Mouse (Mus musculus) liver, embryonic 12.5 days (tissue): Measurements from ENCODE around the gene Patl2. TPM values are rescaled to one million over a fixed set of nuclear protein-coding genes. Genes with fewer than 3 reads are reported as not detected.
A peak's percentile ranks its signal among the peaks of the same experiment; 100 is the strongest.

Experiments used
- ATAC-seq: fragments of 200-750 bp; cut with Nextera tagmentation; 2 replicates; pipeline ENCODE4 v1.8.0; 2017; ENCODE audit warnings: moderate number of reproducible peaks, mild to moderate bottlenecking, moderate library complexity
- H3K27ac ChIP-seq: fragments of 300-500 bp; sonication (generic); 2 replicates; pipeline ENCODE4 v1.5.1; 2016; ENCODE audit warnings: mild to moderate bottlenecking
- H3K27me3 ChIP-seq: fragments of 300-500 bp; sonication (generic); replicated peaks from 2 replicates; pipeline ENCODE4 v1.6.1; 2016; ENCODE audit warnings: mild to moderate bottlenecking, moderate library complexity
- H3K36me3 ChIP-seq: fragments of 300-500 bp; sonication (generic); 2 replicates; pipeline ENCODE4 v1.6.1; 2016; ENCODE audit warnings: mild to moderate bottlenecking, moderate library complexity
- H3K4me1 ChIP-seq: fragments of 300-500 bp; sonication (generic); 2 replicates; pipeline ENCODE4 v1.6.1; 2016
- H3K4me2 ChIP-seq: fragments of 300-500 bp; sonication (generic); 2 replicates; pipeline ENCODE4 v1.6.1; 2016; ENCODE audit warnings: mild to moderate bottlenecking, moderate library complexity
- H3K4me3 ChIP-seq: fragments of 300-500 bp; sonication (generic); 2 replicates; pipeline ENCODE4 v1.5.1; 2016; ENCODE audit warnings: mild to moderate bottlenecking, moderate library complexity
- H3K9ac ChIP-seq: fragments of 300-500 bp; sonication (generic); 2 replicates; pipeline ENCODE4 v1.6.1; 2016; ENCODE audit warnings: mild to moderate bottlenecking, moderate library complexity
- H3K9me3 ChIP-seq: fragments of 300-500 bp; sonication (generic); replicated peaks from 2 replicates; pipeline ENCODE4 v1.6.1; 2016; ENCODE audit warnings: mild to moderate bottlenecking, moderate library complexity
- WGBS: fragments of 180-500 bp; shearing (Covaris S2); methylation state at CpG from one replicate; pipeline ENCODE4 v1.1.7; 2016; ENCODE audit not compliant: insufficient replicate concordance; 5-methylcytosine and 5-hydroxymethylcytosine counted together
- polyA plus RNA-seq: library from polyadenylated mRNA; unstranded; fragments of >200 nt; fragmentation: Nextera tagmentation; extraction: Ambion mirVana; gene quantifications from 2 replicates; pipeline ENCODE4 v1.2.1, GENCODE M21; 2016

Gene Patl2
- polyA plus RNA-seq, 1 experiment from 2014 or later, result 0.05 TPM

DNA sequence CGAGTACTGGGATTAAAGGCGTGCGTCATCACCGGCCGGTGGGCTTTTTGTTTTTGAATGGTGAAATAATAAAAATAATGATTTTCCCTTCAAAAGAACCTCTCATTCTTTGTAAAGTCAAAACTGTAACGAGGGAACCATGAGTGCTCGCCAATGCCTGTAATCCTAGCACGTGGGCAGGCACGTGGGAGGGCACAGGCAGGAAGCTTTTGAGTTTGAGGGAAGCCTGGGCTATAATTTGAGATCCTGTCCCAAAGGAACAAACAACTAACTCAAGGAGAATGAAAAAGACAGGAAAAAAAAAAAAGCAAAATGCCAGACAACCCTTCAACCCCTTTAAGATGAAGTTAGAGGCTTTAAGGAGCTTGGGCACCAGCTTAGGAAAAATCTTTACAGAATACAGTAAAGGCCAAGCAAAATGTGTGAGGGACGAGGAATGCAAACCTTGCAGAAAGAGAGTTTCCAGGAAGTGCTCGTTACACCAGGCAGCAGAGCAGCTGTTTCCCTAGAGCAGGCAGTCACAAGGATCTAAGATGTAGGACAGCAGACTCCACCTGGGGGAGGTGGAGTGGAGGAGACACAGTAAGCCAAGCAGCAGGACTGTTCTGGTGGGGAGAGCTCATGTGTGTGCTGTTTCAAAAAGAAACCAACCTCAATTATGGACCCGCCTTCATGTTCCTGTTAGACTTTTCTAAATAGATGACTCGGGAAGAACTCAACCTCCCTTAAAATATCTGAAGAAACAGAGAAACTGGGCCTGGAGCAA, 22.4 kb downstream of the Patl2 start:
- ATAC-seq, result no peak
- Histone ChIP-seq H3K4me1 (no peaks in the 10 kb centered on the region), H3K36me3 (no peaks in the 10 kb centered on the region), H3K27me3 (no peaks in the 10 kb centered on the region), H3K9ac (no peak overlapping the region), H3K4me2 (no peak overlapping the region), H3K27ac (no peak overlapping the region), H3K4me3 (no peak overlapping the region), H3K9me3 (no peaks in the 10 kb centered on the region)
- 61% methylated on average over 13 of the region's 13 CpGs for WGBS

DNA sequence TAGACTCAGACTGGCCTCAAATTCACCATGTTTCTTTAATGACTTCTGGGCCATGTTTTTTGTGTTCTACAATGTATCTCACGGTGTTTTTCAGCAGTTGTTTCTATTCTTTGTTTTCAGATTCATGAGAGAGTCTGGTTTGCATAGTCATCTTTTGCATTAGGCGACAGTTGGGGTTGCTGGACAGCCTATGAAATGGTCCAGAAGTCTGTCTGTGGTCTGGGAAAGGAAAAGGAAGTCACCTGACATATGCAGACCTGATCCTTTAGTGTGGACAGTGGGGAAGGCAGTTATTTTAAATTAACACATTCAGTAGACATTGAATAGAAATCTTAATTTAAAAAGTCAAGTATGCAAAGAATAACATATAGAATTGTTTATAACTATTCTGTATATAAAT, 23.5 kb downstream of the Patl2 start:
- Histone ChIP-seq H3K27me3 (no peaks in the 10 kb centered on the region), H3K4me3 (no peak overlapping the region), H3K36me3 (no peaks in the 10 kb centered on the region), H3K4me2 (no peak overlapping the region), H3K9me3 (no peaks in the 10 kb centered on the region), H3K9ac (no peak overlapping the region), H3K4me1 (0 out of 2 replicates have a peak, but pooled peaks cover 5% of the 10 kb centered on the region), H3K27ac (no peak overlapping the region)
- ATAC-seq, result no peak
- WGBS, result 40% methylated on average over 2 of the region's 2 CpGs

GRCm38 (mm10) chr2:122161542-122161941, 24.4 kb downstream of the Patl2 start:
- Histone ChIP-seq H3K27ac (no peak overlapping the region), H3K9me3 (no peaks in the 10 kb centered on the region), H3K9ac (no peak overlapping the region), H3K36me3 (no peaks in the 10 kb centered on the region), H3K4me1 (0 out of 2 replicates have a peak, but pooled peaks cover 5% of the 10 kb centered on the region), H3K4me2 (no peak overlapping the region), H3K27me3 (no peaks in the 10 kb centered on the region), H3K4me3 (no peak overlapping the region)
- WGBS, result 38% methylated on average over 4 of the region's 4 CpGs
- no peak for ATAC-seq

- peak; percentile 57; the same call in 1 of the 2 replicates for ATAC-seq
- H3K4me2 ChIP-seq, result no peak within 1 kb of the TSS
- no peak within 1 kb of the TSS for H3K9ac ChIP-seq
- 38% methylated on average over 2 of the region's 2 CpGs for WGBS
- H3K9me3 ChIP-seq, result no peaks in the 10 kb centered on the region
- no peaks in the 10 kb centered on the region for H3K27me3 ChIP-seq
- H3K4me1 ChIP-seq, result 0 out of 2 replicates have a peak, but pooled peaks cover 5% of the 10 kb centered on the region
- H3K4me3 ChIP-seq, result no peak within 1 kb of the TSS
- H3K36me3 ChIP-seq, result no peaks in the 10 kb centered on the region
- no peak within 1 kb of the TSS for H3K27ac ChIP-seq
Measured at GRCm38 (mm10) chr2:122160680-122161079, 25.3 kb downstream of the Patl2 start, which contains the start of gene Trim69. Gene Trim69 (plus strand): TSS chr2:122160700.

- no peak for ATAC-seq
- Histone ChIP-seq H3K9me3 (no peaks in the 10 kb centered on the region), H3K4me3 (no peak overlapping the region), H3K4me1 (0 out of 2 replicates have a peak, but pooled peaks cover 11% of the 10 kb centered on the region), H3K4me2 (no peak overlapping the region), H3K27me3 (no peaks in the 10 kb centered on the region), H3K36me3 (peaks cover 4% of the 10 kb centered on the region), H3K9ac (no peak overlapping the region), H3K27ac (no peak overlapping the region)
- WGBS, result 77% methylated on average over 6 of the region's 6 CpGs
Measured at GRCm38 (mm10) chr2:122159667-122160066, 26.3 kb downstream of the Patl2 start.

DNA sequence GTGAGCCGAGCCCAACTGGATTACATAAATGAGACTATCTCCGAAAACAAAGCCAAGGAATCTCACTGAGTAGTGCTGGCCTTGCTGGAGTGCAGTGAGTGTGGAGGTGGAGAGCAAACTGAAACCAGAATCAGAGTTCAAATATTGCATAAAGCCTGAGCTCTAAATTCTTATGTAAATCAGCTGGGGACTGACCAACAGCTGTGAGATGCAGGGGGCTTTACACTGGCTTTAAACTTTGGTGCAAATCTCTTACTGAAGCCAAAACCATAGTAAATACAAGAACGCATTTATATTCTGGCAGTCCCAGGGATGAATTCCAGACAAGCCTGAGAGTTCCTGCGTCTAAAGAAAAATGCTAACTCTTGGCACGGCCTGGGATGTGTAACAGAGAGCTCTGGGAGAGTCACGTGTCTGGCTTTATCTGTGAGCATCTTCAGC, 27.6 kb downstream of the Patl2 start:
- Histone ChIP-seq H3K27ac (no peak overlapping the region), H3K27me3 (no peaks in the 10 kb centered on the region), H3K36me3 (peaks cover 12% of the 10 kb centered on the region), H3K4me2 (no peak overlapping the region), H3K9ac (no peak overlapping the region), H3K4me1 (0 out of 2 replicates have a peak, but pooled peaks cover 11% of the 10 kb centered on the region), H3K9me3 (no peaks in the 10 kb centered on the region), H3K4me3 (no peak overlapping the region)
- 59% methylated on average over 6 of the region's 6 CpGs for WGBS
- no peak for ATAC-seq

DNA sequence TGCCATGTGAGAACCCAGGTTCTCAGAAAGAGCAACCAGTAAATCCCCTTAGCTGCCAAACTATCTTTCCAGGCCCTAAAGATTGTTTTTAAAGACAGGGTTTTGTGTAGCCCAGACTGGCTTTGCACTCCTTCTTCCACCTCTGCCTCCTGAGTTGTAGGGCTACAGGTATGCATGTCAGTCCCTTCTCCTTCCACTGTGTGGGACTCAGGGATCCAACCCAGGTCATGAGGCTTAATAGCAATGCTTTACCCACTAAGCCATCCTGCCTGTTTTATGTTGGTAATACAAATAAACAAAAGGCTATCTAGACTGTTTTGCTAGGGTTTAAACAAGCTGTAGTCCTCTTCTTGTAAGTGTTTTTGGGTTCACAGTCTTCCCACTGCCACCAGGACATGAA, 28.4 kb downstream of the Patl2 start:
- ATAC-seq, result no peak
- H3K27me3 ChIP-seq, result no peaks in the 10 kb centered on the region
- no peaks in the 10 kb centered on the region for H3K9me3 ChIP-seq
- H3K9ac ChIP-seq, result no peak overlapping the region
- H3K4me3 ChIP-seq, result no peak overlapping the region
- H3K4me1 ChIP-seq, result 0 out of 2 replicates have a peak, but pooled peaks cover 11% of the 10 kb centered on the region
- H3K27ac ChIP-seq, result no peak overlapping the region
- H3K36me3 ChIP-seq, result peaks cover 19% of the 10 kb centered on the region
- no peak overlapping the region for H3K4me2 ChIP-seq

DNA sequence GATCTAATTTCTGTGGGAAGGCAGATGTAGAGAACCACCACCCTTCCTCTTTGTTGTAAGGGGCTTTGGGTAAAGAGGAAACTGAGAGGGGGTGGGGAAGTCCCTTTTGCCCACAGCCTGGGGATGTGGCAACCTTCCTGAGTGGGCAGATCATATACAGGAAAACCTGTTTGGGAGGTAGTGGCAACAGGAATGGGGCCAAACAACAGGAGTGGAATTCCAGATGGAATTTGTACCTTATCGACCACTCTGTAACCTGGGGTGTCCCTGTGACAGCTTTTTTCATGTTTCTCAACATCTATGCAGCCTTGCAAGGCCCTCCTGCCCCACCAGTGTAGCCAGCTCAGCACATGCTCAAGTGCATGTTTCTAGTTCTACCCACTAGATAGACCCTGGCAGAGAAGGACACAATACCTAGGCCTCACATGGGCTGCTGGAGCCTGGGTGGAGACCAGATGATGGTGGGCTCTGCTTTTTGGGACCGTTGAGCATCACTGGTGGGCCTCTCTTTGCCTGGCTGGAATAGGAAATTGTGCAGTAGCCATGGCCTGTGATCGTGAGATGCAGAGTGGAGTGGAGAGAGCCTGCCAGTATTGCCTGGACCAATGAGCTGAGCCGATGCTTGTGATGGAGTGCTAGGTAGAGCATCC, 29.8 kb downstream of the Patl2 start:
- peak; percentile 53 for ATAC-seq
- no peak overlapping the region; the same call in 1 of the 2 replicates for H3K27ac ChIP-seq

DNA sequence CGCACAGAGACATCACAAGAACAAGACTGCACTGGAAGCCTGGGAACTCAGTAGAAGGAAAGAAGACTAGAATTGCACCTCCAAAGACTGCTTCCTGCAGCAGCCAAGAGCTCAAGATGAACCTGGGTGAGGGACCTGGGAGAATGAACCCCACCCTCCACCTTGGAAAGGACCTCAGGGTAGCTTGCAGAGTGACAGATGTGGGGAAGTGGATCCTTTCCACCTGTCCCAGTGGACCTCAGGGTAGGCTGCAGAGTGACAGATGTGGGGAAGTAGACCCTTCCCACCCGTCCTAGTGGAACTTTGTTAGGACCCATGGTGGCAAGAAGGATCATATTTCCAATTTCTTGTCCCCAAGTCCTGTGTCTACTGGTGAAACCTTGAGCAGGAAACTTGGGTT, 30.7 kb downstream of the Patl2 start:
- H3K27me3 ChIP-seq, result no peaks in the 10 kb centered on the region
- no peak overlapping the region for H3K4me3 ChIP-seq
- 52% methylated on average over 2 of the region's 2 CpGs for WGBS
- H3K9me3 ChIP-seq, result no peaks in the 10 kb centered on the region
- no peak overlapping the region for H3K9ac ChIP-seq
- H3K27ac ChIP-seq, result no peak overlapping the region
- peaks cover 20% of the 10 kb centered on the region for H3K4me1 ChIP-seq
- no peak overlapping the region for H3K4me2 ChIP-seq
- H3K36me3 ChIP-seq, result peaks cover 39% of the 10 kb centered on the region
- no peak for ATAC-seq

More for the DNA sequence above, 29.8 kb downstream of the Patl2 start:
- 0 out of 2 replicates have a peak, but pooled peaks cover 12% of the 10 kb centered on the region for H3K4me1 ChIP-seq
- H3K4me3 ChIP-seq, result no peak overlapping the region
- peaks cover 32% of the 10 kb centered on the region for H3K36me3 ChIP-seq
- no peaks in the 10 kb centered on the region for H3K9me3 ChIP-seq
- 65% methylated on average over 4 of the region's 4 CpGs for WGBS
- H3K27me3 ChIP-seq, result no peaks in the 10 kb centered on the region
- no peak overlapping the region for H3K9ac ChIP-seq
- no peak overlapping the region for H3K4me2 ChIP-seq

GRCm38 (mm10) chr2:122154479-122154878, 31.5 kb downstream of the Patl2 start:
- Histone ChIP-seq H3K4me2 (no peak overlapping the region), H3K4me3 (no peak overlapping the region), H3K36me3 (peaks cover 39% of the 10 kb centered on the region), H3K9me3 (no peaks in the 10 kb centered on the region), H3K9ac (no peak overlapping the region), H3K4me1 (peaks cover 29% of the 10 kb centered on the region), H3K27ac (no peak overlapping the region), H3K27me3 (no peaks in the 10 kb centered on the region)
- 73% methylated on average over 2 of the region's 2 CpGs for WGBS
- ATAC-seq, result no peak

DNA sequence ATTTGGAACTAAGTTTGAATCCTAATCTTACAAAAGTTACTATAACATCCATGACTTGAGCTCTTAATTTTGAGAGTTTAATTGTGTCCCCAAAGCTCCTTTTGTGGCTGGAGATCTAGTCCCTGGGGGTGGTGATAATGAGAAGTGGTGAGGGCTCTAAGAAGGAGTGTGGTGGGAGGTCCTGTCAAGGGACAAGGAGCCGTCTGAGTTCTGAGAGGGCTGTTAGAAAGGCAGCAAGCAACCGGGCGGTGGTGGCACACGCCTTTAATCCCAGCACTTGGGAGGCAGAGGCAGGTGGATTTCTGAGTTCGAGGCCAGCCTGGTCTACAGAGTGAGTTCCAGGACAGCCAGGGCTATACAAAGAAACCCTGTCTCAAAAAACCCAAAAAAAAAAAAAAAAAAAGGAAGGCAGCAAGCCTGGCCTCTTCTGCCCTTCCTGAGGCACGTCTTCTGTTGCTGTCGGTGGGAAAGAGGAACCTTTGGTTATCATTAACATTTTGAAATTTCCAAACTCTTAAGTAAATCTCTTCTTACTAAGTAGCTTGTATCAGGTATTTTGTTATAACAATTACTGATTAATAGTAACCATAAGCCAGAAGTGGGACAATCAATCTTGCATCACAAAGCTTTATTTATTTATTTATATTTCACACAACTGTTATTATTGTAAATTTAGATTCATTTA, 32.2 kb downstream of the Patl2 start:
- Histone ChIP-seq H3K27ac (no peak overlapping the region), H3K27me3 (no peaks in the 10 kb centered on the region), H3K9me3 (no peaks in the 10 kb centered on the region), H3K9ac (no peak overlapping the region), H3K4me2 (no peak overlapping the region), H3K4me1 (peaks cover 35% of the 10 kb centered on the region), H3K36me3 (peaks cover 39% of the 10 kb centered on the region), H3K4me3 (no peak overlapping the region)
- WGBS, result 34% methylated on average over 7 of the region's 7 CpGs
- no peak for ATAC-seq

DNA sequence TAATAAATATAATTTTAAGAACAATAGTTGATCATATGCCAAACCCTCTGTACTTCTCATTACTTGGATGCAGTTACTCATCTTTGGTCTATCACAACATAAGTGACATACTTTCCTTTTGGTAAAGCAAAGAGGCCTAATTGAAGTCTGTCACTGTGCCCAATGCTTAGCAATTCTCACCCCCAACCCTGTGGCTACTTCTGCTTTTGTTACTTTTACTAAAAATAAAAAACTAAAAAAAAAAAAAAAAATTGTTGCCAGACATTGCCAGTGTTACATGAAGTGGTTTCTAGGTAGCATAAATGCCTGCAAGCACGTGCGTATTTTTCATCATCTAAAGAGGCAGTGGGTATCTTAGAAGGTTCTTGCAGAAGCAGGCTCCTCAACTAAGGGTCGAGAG, 33.1 kb downstream of the Patl2 start:
- 65% methylated on average over 3 of the region's 3 CpGs for WGBS
- Histone ChIP-seq H3K4me2 (no peak overlapping the region), H3K27ac (no peak overlapping the region), H3K4me1 (peaks cover 37% of the 10 kb centered on the region), H3K27me3 (no peaks in the 10 kb centered on the region), H3K9ac (no peak overlapping the region), H3K4me3 (no peak overlapping the region), H3K36me3 (peaks cover 39% of the 10 kb centered on the region), H3K9me3 (no peaks in the 10 kb centered on the region)
- ATAC-seq, result no peak
